Mouse (Mus musculus) brain, embryonic 14.5 days (tissue): ENCODE data around the gene Arhgef11.

ENCODE experiments used
- CTCF ChIP-seq: fragments of 200-500 bp; IDR thresholded peaks from 2 replicates; pipeline ENCODE4 v1.5.1; 2012; ENCODE audit warnings: inconsistent platforms, mild to moderate bottlenecking, moderate library complexity, borderline replicate concordance; ENCODE audit not compliant: insufficient read depth, insufficient read length; ENCODE audit errors: extremely low read depth
- POLR2A ChIP-seq: fragments of 200-500 bp; IDR thresholded peaks from 2 replicates; pipeline ENCODE4 v1.6.1; 2012; ENCODE audit warnings: mild to moderate bottlenecking, inconsistent platforms, borderline replicate concordance; ENCODE audit not compliant: poor library complexity, insufficient read depth, insufficient read length, severe bottlenecking; ENCODE audit errors: extremely low read depth

GRCm38 (mm10) chr3:87659692-87660429 lies 42.5 kb downstream of the Arhgef11 start:
- TF ChIP-seq POLR2A, result no peak
- no peak for TF ChIP-seq CTCF
